Mouse (Mus musculus) kidney, postnatal 14 days (tissue): ENCODE results near the gene Tmx2.

Source experiments
- DNase-seq: peaks from one replicate; pipeline ENCODE4 v3.0.0; 2022; ENCODE audit warnings: mixed read lengths

Gene Tmx2

GRCm38 (mm10) chr2:84636231-84636741, 42.7 kb downstream of the Tmx2 start:
- DNase-seq: peak; percentile 77

DNA sequence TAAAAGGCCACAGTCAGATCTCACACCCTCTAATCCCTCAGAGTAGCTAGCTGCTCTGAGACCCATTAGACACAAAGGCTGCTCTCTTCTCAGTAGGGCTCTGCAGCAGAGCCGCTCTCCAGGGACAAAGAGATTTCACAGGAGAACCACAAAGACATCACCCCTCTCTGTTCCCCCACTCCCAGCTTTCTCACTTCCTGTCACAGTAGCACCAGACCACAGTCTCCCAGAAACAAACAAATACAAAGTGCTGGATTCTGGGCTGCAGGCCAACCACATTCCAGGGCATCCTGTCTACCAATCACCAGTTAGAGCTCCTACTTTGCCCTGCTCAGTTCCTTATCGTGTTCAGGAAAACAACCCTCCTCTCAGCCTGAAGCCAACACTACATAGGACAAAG, 43.3 kb downstream of the Tmx2 start:
- peak; percentile 97 for DNase-seq

DNA sequence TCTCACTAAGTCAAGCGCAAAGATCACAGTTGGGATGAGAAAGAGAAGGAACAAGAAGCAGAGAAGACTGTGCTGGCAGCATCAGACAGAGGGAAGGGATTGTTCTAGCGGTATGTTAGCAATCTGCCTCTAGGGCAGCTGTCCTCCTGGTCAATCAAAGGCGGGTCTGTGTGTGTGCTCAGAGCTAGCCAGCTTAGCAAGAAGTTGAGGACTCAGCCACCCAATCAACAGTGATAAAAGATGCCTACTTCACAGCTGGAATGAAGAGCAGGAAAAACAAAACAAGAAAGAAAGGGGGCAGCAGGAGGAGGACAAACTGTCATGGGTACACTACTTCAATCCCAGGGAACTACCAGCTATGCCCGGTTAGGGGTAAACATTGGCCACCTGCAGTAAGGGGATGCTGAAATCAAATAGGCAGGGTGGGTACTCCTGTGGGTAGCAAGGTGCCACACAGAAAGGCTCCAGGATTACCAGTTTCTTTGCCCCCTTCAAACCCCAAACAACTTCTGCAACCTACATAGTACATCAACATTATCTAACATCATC, 43.9 kb downstream of the Tmx2 start:
- peak; percentile 41 for DNase-seq

- no peak for DNase-seq
Measured at GRCm38 (mm10) chr2:84634006-84634405, 44.9 kb downstream of the Tmx2 start.

DNA sequence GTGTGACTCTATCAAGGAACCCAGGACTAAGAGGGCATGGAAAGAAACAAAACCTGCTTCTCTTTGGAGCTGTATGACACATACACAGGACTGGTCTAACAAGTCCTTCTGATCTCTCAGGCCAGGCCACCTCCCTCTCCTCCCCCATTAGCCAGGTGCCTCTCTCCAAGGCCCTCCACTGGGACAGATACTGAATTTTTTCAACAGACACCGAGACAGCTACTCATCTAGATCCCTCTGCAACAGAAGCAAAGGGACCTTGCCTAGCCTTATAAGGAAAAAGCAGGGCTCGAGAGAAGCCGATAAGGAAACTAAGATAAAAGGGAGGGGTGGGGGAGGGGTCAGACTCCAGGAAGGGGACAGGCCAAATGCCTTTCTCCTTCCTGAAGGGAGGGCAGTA, 45.9 kb downstream of the Tmx2 start:
- peak; percentile 46 for DNase-seq

DNA sequence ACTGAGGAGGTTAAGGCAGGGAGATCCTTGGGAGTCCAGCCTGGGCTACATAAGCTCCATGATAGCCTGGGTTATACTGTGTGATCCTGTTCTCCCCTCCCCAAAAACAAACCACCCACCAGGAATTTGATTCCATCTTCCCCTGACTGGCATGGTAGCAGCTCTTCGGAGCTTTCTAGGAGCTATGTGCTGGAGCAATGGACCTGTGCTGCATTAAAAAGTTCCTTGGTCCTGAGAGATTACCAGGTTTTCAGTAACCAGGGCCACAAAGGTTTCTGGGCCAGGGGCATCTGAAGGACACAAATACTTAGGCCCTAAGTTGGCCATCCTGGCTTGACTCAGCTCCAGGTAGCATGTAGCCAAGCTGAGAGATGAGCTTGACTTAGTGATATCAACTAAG, 46.9 kb downstream of the Tmx2 start:
- DNase-seq: no peak

GRCm38 (mm10) chr2:84627036-84627435, 51.9 kb downstream of the Tmx2 start:
- no peak for DNase-seq

- no peak for DNase-seq
Measured at GRCm38 (mm10) chr2:84626366-84626975, 52.5 kb downstream of the Tmx2 start.

- no peak for DNase-seq
Measured at GRCm38 (mm10) chr2:84624201-84624600, 54.7 kb downstream of the Tmx2 start.

GRCm38 (mm10) chr2:84623428-84624119, 55.4 kb downstream of the Tmx2 start:
- DNase-seq: no peak

DNA sequence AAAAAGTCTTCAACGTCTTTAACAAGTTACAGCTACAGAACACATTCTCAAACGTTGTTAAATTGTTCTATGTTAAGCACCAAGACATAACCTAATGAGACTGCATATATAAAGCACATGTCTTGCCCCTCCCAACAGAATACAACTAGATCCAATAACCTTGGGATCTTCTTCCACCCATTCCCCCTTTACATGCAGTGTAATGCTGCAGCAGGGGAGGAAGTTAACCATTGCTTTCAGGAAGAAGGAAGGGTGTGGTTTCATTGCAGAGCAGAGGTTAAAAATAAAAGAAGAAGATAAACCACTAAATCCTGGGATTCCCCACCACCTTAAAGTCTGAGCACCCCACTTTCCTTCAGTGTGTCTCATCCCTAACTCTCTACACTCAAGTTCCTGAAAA, 56.3 kb downstream of the Tmx2 start:
- no peak for DNase-seq
